Mouse (Mus musculus) spleen, embryonic (tissue): ENCODE data around the gene Gm2007.
"Not testable (repeated sequence)": the region's sequence is repeated elsewhere in the genome, so short reads cannot be mapped to it uniquely, and the experiment has no call there.

Source experiments
- CTCF ChIA-PET: fragments of 350-600 bp; sonication (Branson Sonifier 250); formaldehyde crosslinking; loops from one replicate; lab custom pipeline; 2022; lab: Charles Lee

Gene Gm2007

DNA sequence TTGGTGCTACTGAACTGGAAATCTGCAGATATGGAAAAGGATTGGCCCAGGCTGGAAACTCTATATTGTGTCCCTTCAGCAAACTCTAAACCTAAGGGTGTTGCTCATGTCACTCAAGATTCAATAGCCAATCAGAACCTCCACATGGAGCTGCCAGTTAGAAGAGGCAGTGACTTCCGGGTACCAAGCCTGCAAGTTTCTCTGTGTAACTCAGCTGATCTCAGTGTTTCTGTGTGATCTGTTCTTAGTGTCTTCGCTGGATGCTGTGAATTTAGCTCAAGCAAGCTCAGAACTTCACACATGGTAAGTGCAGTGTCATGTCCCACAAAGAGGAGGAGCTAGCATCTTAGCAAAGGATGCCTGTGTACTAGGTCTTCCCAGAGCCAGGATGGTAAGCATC is at the start of gene Gm2007:
Gm2007 (plus strand) TSS at position 301 of the 400 bp plus-strand sequence.
- CTCF ChIA-PET, result not testable (repeated sequence)

DNA sequence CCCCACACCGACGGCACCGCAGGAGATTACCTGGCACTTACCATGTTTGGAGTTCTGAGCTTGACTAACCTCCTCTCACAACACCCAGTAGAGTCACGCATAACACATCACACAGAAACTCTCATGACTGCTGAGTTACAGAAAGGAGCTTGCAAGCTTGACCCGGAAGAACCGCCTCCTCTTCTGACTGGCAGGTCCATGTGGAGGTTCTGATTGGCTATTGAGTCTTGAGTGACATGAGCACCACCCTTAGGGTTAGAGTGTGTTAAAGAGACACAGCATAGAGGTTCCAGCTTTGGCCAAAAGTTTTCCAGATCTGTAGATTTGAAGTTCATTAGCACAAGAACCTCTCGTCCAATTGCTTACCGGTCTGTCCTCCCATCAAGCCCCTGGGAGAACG is 37.8 kb upstream of the Gm2007 start, which contains the start of gene Zfp969:
Zfp969 (minus strand) TSS at position 101 of the 400 bp plus-strand sequence.
- CTCF ChIA-PET, result not testable (repeated sequence)

DNA sequence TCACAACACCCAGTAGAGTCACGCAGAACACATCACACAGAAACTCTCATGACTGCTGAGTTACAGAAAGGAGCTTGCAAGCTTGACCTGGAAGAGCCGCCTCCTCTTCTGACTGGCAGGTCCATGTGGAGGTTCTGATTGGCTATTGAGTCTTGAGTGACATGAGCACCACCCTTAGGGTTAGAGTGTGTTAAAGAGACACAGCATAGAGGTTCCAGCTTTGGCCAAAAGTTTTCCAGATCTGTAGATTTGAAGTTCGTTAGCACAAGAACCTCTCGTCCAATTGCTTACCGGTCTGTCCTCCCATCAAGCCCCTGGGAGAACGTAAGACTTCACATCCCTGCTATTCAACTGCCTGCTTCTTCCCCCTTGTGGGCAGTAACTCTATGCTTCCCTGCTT is 59.7 kb downstream of the Gm2007 start, which contains the start of gene Gm14288:
Gm14288 (minus strand) TSS at position 101 of the 400 bp plus-strand sequence.
- CTCF ChIA-PET, result not testable (repeated sequence)
